Mouse (Mus musculus) embryonic fibroblast, embryonic 13.5 days (primary cell): ENCODE measurements at regions not wholly inside any gene's neighbourhood (a gene's known extent, or its start where the extent isn't known, plus 50 kb on each side); places are given as distances from the start of the nearest gene placed in this dataset.

Experiments
- H3K27ac ChIP-seq: 2 replicates; pipeline ENCODE4 v1.5.1; 2012; ENCODE audit warnings: low read length, control low read depth, inconsistent platforms; ENCODE audit not compliant: insufficient read depth
- H3K4me1 ChIP-seq: 2 replicates; pipeline ENCODE4 v1.6.1; 2011; ENCODE audit warnings: low read length; ENCODE audit not compliant: control insufficient read depth, insufficient read depth
- H3K4me3 ChIP-seq: 2 replicates; pipeline ENCODE4 v1.5.1; 2011; ENCODE audit warnings: mild to moderate bottlenecking, control low read depth, low read length; ENCODE audit not compliant: insufficient read depth
- CTCF ChIP-seq: IDR thresholded peaks from 2 replicates; pipeline ENCODE4 v1.5.1; 2011; ENCODE audit warnings: mild to moderate bottlenecking, control low read depth, low read length, moderate library complexity, borderline replicate concordance; ENCODE audit not compliant: insufficient read depth
- POLR2A ChIP-seq: IDR thresholded peaks from 2 replicates; pipeline ENCODE4 v1.6.1; 2011; ENCODE audit warnings: low read depth, mild to moderate bottlenecking, control low read depth, low read length, moderate library complexity

DNA sequence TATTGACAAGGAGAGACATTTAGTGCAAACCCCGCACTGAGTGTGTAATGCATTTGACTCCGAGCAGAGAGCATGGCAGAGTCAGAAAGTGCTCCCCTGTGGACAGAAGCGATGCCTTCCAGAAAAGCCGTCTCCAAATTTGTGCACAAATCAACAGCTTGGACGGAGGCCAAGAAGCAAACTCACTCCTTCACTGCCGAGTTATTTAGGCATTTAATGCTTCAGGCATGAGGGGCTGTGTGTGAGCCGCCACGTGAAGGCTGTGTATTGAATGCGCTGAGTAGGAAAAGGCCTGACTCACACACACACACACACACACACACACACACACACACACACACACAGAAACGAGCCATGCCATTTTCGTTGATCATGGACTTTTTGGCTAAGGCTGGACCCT, 453.7 kb downstream of the Cd83 start:
- H3K4me3 ChIP-seq = no peak overlapping the region
- H3K4me1 ChIP-seq = no peaks in the 10 kb centered on the region
- no peak overlapping the region for H3K27ac ChIP-seq
- no peak for TF ChIP-seq POLR2A
- TF ChIP-seq CTCF = no peak

DNA sequence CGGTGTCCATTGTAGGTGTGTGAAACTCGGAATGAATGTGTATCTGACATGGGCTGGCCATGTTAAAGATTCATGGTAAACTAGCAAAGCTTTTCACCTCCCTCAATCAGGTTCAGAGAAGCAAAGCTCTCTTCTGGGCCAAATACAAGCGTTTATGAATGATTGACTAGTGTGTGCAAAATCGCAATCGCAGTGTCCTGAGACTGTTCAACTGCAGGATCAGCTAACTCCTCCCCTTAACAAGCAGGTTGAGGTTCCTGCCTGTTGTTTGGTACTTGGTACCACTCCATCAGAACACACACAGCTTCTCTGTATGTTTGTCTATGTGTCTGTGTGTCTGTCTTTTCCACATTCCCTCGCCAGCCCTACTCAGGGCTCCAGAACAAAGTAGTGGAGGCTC, 458.6 kb downstream of the Cd83 start:
- no peak for TF ChIP-seq CTCF
- no peak for TF ChIP-seq POLR2A
- no peak overlapping the region for H3K4me3 ChIP-seq
- H3K27ac ChIP-seq = no peak overlapping the region
- no peaks in the 10 kb centered on the region for H3K4me1 ChIP-seq

GRCm38 (mm10) chr13:44246714-44247251, 462.2 kb downstream of the Cd83 start:
- no peak overlapping the region for H3K4me3 ChIP-seq
- H3K4me1 ChIP-seq = no peaks in the 10 kb centered on the region
- no peak overlapping the region for H3K27ac ChIP-seq
- no peak for TF ChIP-seq CTCF
- TF ChIP-seq POLR2A = no peak

- Histone ChIP-seq H3K4me3 (no peak overlapping the region), H3K4me1 (no peaks in the 10 kb centered on the region), H3K27ac (no peak overlapping the region)
- TF ChIP-seq CTCF (no peak), POLR2A (no peak)
Measured at GRCm38 (mm10) chr13:44247861-44248260, 463.3 kb downstream of the Cd83 start.

DNA sequence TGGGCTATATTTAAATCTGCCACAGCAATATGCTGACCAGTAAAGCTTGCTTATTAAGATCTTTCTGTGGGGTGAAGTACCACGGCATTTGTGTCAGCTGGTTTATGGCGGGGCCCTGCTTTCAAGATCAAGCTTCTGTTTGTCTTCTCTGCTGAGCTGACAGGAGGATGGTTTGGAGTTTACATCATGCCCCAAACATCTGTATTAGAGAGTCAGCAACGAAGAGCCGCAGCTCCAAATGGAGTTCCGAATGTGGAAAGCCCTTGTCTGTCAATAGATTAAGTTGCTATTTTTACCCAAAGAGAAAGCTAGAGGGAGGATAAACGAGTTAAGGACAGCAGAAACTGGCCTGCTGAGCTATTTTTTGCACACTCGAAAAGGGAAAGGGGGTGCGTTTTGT, 463.8 kb downstream of the Cd83 start:
- no peak for TF ChIP-seq POLR2A
- no peak for TF ChIP-seq CTCF
- Histone ChIP-seq H3K4me3 (no peak overlapping the region), H3K27ac (no peak overlapping the region), H3K4me1 (no peaks in the 10 kb centered on the region)

GRCm38 (mm10) chr13:44249119-44249518, 464.5 kb downstream of the Cd83 start:
- no peak for TF ChIP-seq POLR2A
- no peak for TF ChIP-seq CTCF
- Histone ChIP-seq H3K4me1 (no peaks in the 10 kb centered on the region), H3K4me3 (no peak overlapping the region), H3K27ac (no peak overlapping the region)

- Histone ChIP-seq H3K27ac (no peak overlapping the region), H3K4me3 (no peak overlapping the region)
- TF ChIP-seq POLR2A (no peak), CTCF (no peak)
Measured at GRCm38 (mm10) chr13:44250474-44251201, 466.1 kb downstream of the Cd83 start.

GRCm38 (mm10) chr13:44251503-44251902, 466.9 kb downstream of the Cd83 start:
- Histone ChIP-seq H3K4me1 (no peaks in the 10 kb centered on the region), H3K4me3 (no peak overlapping the region), H3K27ac (no peak overlapping the region)
- no peak for TF ChIP-seq POLR2A
- no peak for TF ChIP-seq CTCF

More at GRCm38 (mm10) chr13:44250474-44251201, 466.1 kb downstream of the Cd83 start:
- no peaks in the 10 kb centered on the region for H3K4me1 ChIP-seq

DNA sequence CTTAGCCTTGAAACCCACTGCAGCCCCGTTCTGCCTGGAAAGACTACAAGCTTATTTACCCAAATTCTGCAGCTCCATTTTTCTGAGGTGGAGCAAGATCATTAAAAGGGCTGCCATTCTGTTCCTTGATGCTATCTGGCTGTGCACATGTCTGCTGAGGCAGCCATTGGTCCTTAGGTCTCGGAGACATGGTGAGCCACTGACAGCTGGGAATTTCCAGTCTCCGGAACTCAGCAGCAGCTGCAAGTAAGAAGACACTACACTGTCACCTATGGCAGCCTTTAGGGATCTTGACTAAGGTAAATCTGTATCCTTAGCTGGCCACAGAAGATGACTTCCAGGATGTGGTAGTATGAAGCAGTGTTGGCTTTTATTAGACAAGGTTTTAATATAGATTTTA, 467.9 kb downstream of the Cd83 start:
- TF ChIP-seq CTCF = no peak
- no peak for TF ChIP-seq POLR2A
- H3K4me3 ChIP-seq = no peak overlapping the region
- no peaks in the 10 kb centered on the region for H3K4me1 ChIP-seq
- H3K27ac ChIP-seq = no peak overlapping the region

GRCm38 (mm10) chr13:44258422-44258821, 470.9 kb upstream of the Jarid2 start:
- TF ChIP-seq CTCF = no peak
- TF ChIP-seq POLR2A = no peak
- Histone ChIP-seq H3K27ac (no peak overlapping the region), H3K4me1 (no peaks in the 10 kb centered on the region), H3K4me3 (no peak overlapping the region)

GRCm38 (mm10) chr13:44260039-44260438, 469.2 kb upstream of the Jarid2 start:
- TF ChIP-seq POLR2A = no peak
- no peak for TF ChIP-seq CTCF
- Histone ChIP-seq H3K4me1 (no peaks in the 10 kb centered on the region), H3K27ac (no peak overlapping the region), H3K4me3 (no peak overlapping the region)
